Mouse (Mus musculus): Measurements from ENCODE around the gene Zscan26. TPM values are rescaled to one million over a fixed set of nuclear protein-coding genes. Genes with fewer than 3 reads are reported as not detected.
A peak's percentile ranks its signal among the peaks of the same experiment; 100 is the strongest.
"Not testable (repeated sequence)": the region's sequence is repeated elsewhere in the genome, so short reads cannot be mapped to it uniquely, and the experiment has no call there.

Zscan26 gene
- polyA plus RNA-seq, 1 experiment from 2014 or later, result 7.0 TPM

GRCm38 (mm10) chr13:21402287-21402846, 51.2 kb downstream of the Zscan26 start, which contains the start of gene Zkscan3:
Gene Zkscan3, minus strand, starts transcription at chr13:21402755.
- no peaks in the 10 kb centered on the region for H3K9me3 ChIP-seq (replicated peaks)
- WGBS (ENCODE audit: insufficient replicate concordance), result under 1% methylated on average over 35 of the region's 35 CpGs
- no peaks in the 10 kb centered on the region for H3K27me3 ChIP-seq
- DNase-seq (peak; percentile 75), ATAC-seq (ENCODE audit: low read depth) (peak; percentile 93)
- H3K27ac ChIP-seq, result peak within 1 kb of the TSS; percentile 88
- peaks cover 20% of the 10 kb centered on the region for H3K4me1 ChIP-seq (replicated peaks)
- H3K9ac ChIP-seq, result peak within 1 kb of the TSS; percentile 91
- H3K4me2 ChIP-seq, result peak within 1 kb of the TSS; percentile 82
- H3K36me3 ChIP-seq, result peaks cover 17% of the 10 kb centered on the region
- peak within 1 kb of the TSS; percentile 86 for H3K4me3 ChIP-seq (replicated peaks)

- Histone ChIP-seq H3K4me1 (replicated peaks) (peaks cover 20% of the 10 kb centered on the region), H3K9ac (peak overlapping the region; percentile 91), H3K27me3 (no peaks in the 10 kb centered on the region), H3K36me3 (peaks cover 17% of the 10 kb centered on the region), H3K4me2 (peak overlapping the region; percentile 82), H3K27ac (peak overlapping the region; percentile 88), H3K4me3 (replicated peaks) (peak overlapping the region; percentile 86), H3K9me3 (replicated peaks) (no peaks in the 10 kb centered on the region)
- WGBS (ENCODE audit: insufficient replicate concordance), result 5% methylated on average over 12 of the region's 12 CpGs
- peak; percentile 55 for ATAC-seq (ENCODE audit: low read depth)
- no peak for DNase-seq
Observed at GRCm38 (mm10) chr13:21401636-21402286, 51.8 kb downstream of the Zscan26 start.

GRCm38 (mm10) chr13:21401166-21401565, 52.4 kb downstream of the Zscan26 start:
- Histone ChIP-seq H3K27me3 (no peaks in the 10 kb centered on the region), H3K36me3 (peaks cover 22% of the 10 kb centered on the region), H3K4me3 (replicated peaks) (peak overlapping the region; percentile 86), H3K9ac (peak overlapping the region; percentile 91), H3K9me3 (replicated peaks) (no peaks in the 10 kb centered on the region), H3K4me2 (peak overlapping the region; percentile 82), H3K27ac (peak overlapping the region; percentile 88; the same call in 1 of the 2 replicates), H3K4me1 (replicated peaks) (peaks cover 20% of the 10 kb centered on the region)
- DNase-seq (no peak), ATAC-seq (ENCODE audit: low read depth) (no peak)
- WGBS (ENCODE audit: insufficient replicate concordance), result 77% methylated on average over 3 of the region's 3 CpGs

GRCm38 (mm10) chr13:21397486-21397885, 56.0 kb downstream of the Zscan26 start:
- peaks cover 20% of the 10 kb centered on the region for H3K4me1 ChIP-seq (replicated peaks)
- H3K27ac ChIP-seq, result no peak overlapping the region
- WGBS (ENCODE audit: insufficient replicate concordance), result 71% methylated on average over 2 of the region's 2 CpGs
- H3K36me3 ChIP-seq, result peaks cover 49% of the 10 kb centered on the region
- no peak for DNase-seq
- H3K9me3 ChIP-seq (replicated peaks), result no peaks in the 10 kb centered on the region
- no peak overlapping the region for H3K4me2 ChIP-seq
- ATAC-seq (ENCODE audit: low read depth), result no peak
- no peak overlapping the region for H3K9ac ChIP-seq
- no peak overlapping the region for H3K4me3 ChIP-seq (replicated peaks)
- no peaks in the 10 kb centered on the region for H3K27me3 ChIP-seq

GRCm38 (mm10) chr13:21396048-21396447, 57.5 kb downstream of the Zscan26 start:
- DNase-seq; H3K27me3 ChIP-seq; H3K27ac ChIP-seq; H3K4me2 ChIP-seq; H3K4me3 ChIP-seq (replicated peaks); H3K9ac ChIP-seq; H3K9me3 ChIP-seq (replicated peaks): not testable (repeated sequence)
- H3K4me1 ChIP-seq (replicated peaks), result peaks cover 11% of the 10 kb centered on the region
- H3K36me3 ChIP-seq, result peaks cover 64% of the 10 kb centered on the region
- 90% methylated on average over 18 of the region's 18 CpGs for WGBS (ENCODE audit: insufficient replicate concordance)
- ATAC-seq (ENCODE audit: low read depth), result peak; percentile 36

- Histone ChIP-seq H3K9ac (no peak overlapping the region), H3K4me1 (replicated peaks) (peaks cover 7% of the 10 kb centered on the region; the same call in 1 of the 2 replicates), H3K36me3 (peaks cover 68% of the 10 kb centered on the region), H3K4me3 (replicated peaks) (no peak overlapping the region), H3K4me2 (no peak overlapping the region), H3K27ac (no peak overlapping the region), H3K9me3 (replicated peaks) (no peaks in the 10 kb centered on the region), H3K27me3 (no peaks in the 10 kb centered on the region)
- ATAC-seq (ENCODE audit: low read depth) (no peak), DNase-seq (no peak)
- 93% methylated on average over 6 of the region's 6 CpGs for WGBS (ENCODE audit: insufficient replicate concordance)
Observed at GRCm38 (mm10) chr13:21395623-21396022, 57.9 kb downstream of the Zscan26 start.

- Histone ChIP-seq H3K4me2 (no peak overlapping the region), H3K27me3 (no peaks in the 10 kb centered on the region), H3K9me3 (replicated peaks) (no peaks in the 10 kb centered on the region), H3K4me1 (replicated peaks) (peaks cover 7% of the 10 kb centered on the region; the same call in 1 of the 2 replicates), H3K36me3 (peaks cover 69% of the 10 kb centered on the region), H3K4me3 (replicated peaks) (no peak overlapping the region), H3K27ac (no peak overlapping the region), H3K9ac (no peak overlapping the region)
- ATAC-seq (ENCODE audit: low read depth), result no peak
- DNase-seq, result no peak
- WGBS (ENCODE audit: insufficient replicate concordance), result 88% methylated on average over 1 of the region's 1 CpGs
Observed at GRCm38 (mm10) chr13:21395211-21395610, 58.3 kb downstream of the Zscan26 start.

MicroRNAs within 50 kb of the gene (microRNA counts, 519-probe panel; counts per million panel counts)
- microRNA mmu-miR-1896, result 5,169 counts per million, percentile 54 among the panel's probes with 10 or more counts

Small RNA genes lying within 50 kb of the gene (microRNA-seq; reads per million reads assigned to microRNA genes)
- gene Mir1896, result not detected
- gene Mir6942, result not detected

Other genes with a start within 250 kb of the Zscan26 start
- not detected in 2 replicates for gene Gpx5, start 161.0 kb downstream of the Zscan26 start, polyA plus RNA-seq (2015; fragmentation: Nextera tagmentation; extraction: Ambion mirVana)
- gene Gpx6, start 141.6 kb downstream of the Zscan26 start, polyA plus RNA-seq (2015; fragmentation: Nextera tagmentation; extraction: Ambion mirVana), result not detected in 2 replicates
- not detected in 2 replicates for gene Olfr1367, start 106.8 kb downstream of the Zscan26 start, polyA plus RNA-seq (2015; fragmentation: Nextera tagmentation; extraction: Ambion mirVana)
- 4.4 and 5.0 TPM in 2 replicates for gene Zscan12, start 90.9 kb downstream of the Zscan26 start, polyA plus RNA-seq (2015; fragmentation: Nextera tagmentation; extraction: Ambion mirVana)
- 30.1 and 33.6 TPM in 2 replicates for gene Zkscan3, start 51.0 kb downstream of the Zscan26 start, polyA plus RNA-seq (2015; fragmentation: Nextera tagmentation; extraction: Ambion mirVana)
- 1.6 and 1.7 TPM in 2 replicates for gene Pgbd1, start 12.7 kb downstream of the Zscan26 start, polyA plus RNA-seq (2015; fragmentation: Nextera tagmentation; extraction: Ambion mirVana)
- 0.86 and 0.92 TPM in 2 replicates for gene Nkapl, start 14.8 kb upstream of the Zscan26 start, polyA plus RNA-seq (2015; fragmentation: Nextera tagmentation; extraction: Ambion mirVana)
- gene Zkscan4, start 25.2 kb upstream of the Zscan26 start, polyA plus RNA-seq (2015; fragmentation: Nextera tagmentation; extraction: Ambion mirVana), result 0.33 and 0.38 TPM in 2 replicates
- not detected in 2 replicates for gene Gm10065, start 25.7 kb upstream of the Zscan26 start, polyA plus RNA-seq (2015; fragmentation: Nextera tagmentation; extraction: Ambion mirVana)
- 0.65 and 0.77 TPM in 2 replicates for gene AK157302, start 41.5 kb upstream of the Zscan26 start, polyA plus RNA-seq (2015; fragmentation: Nextera tagmentation; extraction: Ambion mirVana)
- gene Gm11273, start 47.7 kb upstream of the Zscan26 start, polyA plus RNA-seq (2015; fragmentation: Nextera tagmentation; extraction: Ambion mirVana), result 6.6 and 7.4 TPM in 2 replicates
- gene Zkscan8, start 77.4 kb upstream of the Zscan26 start, polyA plus RNA-seq (2015; fragmentation: Nextera tagmentation; extraction: Ambion mirVana), result 1.1 and 1.2 TPM in 2 replicates
- gene Olfr1366, start 89.1 kb upstream of the Zscan26 start, polyA plus RNA-seq (2015; fragmentation: Nextera tagmentation; extraction: Ambion mirVana), result not detected in 2 replicates
- not detected in 2 replicates for gene Olfr1535, start 106.2 kb upstream of the Zscan26 start, polyA plus RNA-seq (2015; fragmentation: Nextera tagmentation; extraction: Ambion mirVana)
- not detected in 2 replicates for gene Olfr1364, start 128.0 kb upstream of the Zscan26 start, polyA plus RNA-seq (2015; fragmentation: Nextera tagmentation; extraction: Ambion mirVana)
- gene Olfr1362, start 160.3 kb upstream of the Zscan26 start, polyA plus RNA-seq (2015; fragmentation: Nextera tagmentation; extraction: Ambion mirVana), result not detected in 2 replicates
- not detected in 2 replicates for gene Olfr11, start 188.8 kb upstream of the Zscan26 start, polyA plus RNA-seq (2015; fragmentation: Nextera tagmentation; extraction: Ambion mirVana)
- gene Olfr1361, start 209.7 kb upstream of the Zscan26 start, polyA plus RNA-seq (2015; fragmentation: Nextera tagmentation; extraction: Ambion mirVana), result not detected in 2 replicates
- not detected in 2 replicates for gene Olfr1360, start 223.7 kb upstream of the Zscan26 start, polyA plus RNA-seq (2015; fragmentation: Nextera tagmentation; extraction: Ambion mirVana)
- gene Olfr1359, start 244.4 kb upstream of the Zscan26 start, polyA plus RNA-seq (2015; fragmentation: Nextera tagmentation; extraction: Ambion mirVana), result not detected in 2 replicates